Mouse (Mus musculus) WW6 (cell line): Measurements from ENCODE around the gene Extl2.

Experiments used
- DNase-seq: peaks from one replicate; pipeline ENCODE4 v3.0.0-alpha.2; 2013; ENCODE audit warnings: low read depth, low spot score

Extl2 gene

GRCm38 (mm10) chr3:116007941-116008440, 729 bp downstream of the Extl2 start:
- DNase-seq: no peak

- no peak for DNase-seq
These were observed 2.5 kb downstream of the Extl2 start for GRCm38 (mm10) chr3:116009622-116010344.

- DNase-seq: no peak
These were observed 7.6 kb downstream of the Extl2 start for GRCm38 (mm10) chr3:116014901-116015300.

- DNase-seq: no peak
These were observed 8.9 kb downstream of the Extl2 start for GRCm38 (mm10) chr3:116016116-116016515.

GRCm38 (mm10) chr3:116018606-116019005, 11.3 kb downstream of the Extl2 start:
- DNase-seq: no peak

- DNase-seq: no peak
These were observed 11.9 kb downstream of the Extl2 start for GRCm38 (mm10) chr3:116019136-116019535.

GRCm38 (mm10) chr3:116024236-116024635, 17.0 kb downstream of the Extl2 start:
- DNase-seq: no peak

GRCm38 (mm10) chr3:116024669-116025068, 17.4 kb downstream of the Extl2 start:
- no peak for DNase-seq

GRCm38 (mm10) chr3:116025701-116026100, 18.4 kb downstream of the Extl2 start:
- no peak for DNase-seq

- no peak for DNase-seq
These were observed 19.7 kb downstream of the Extl2 start for GRCm38 (mm10) chr3:116026996-116027395.

GRCm38 (mm10) chr3:116030152-116030788, 23.0 kb downstream of the Extl2 start:
- DNase-seq: no peak

GRCm38 (mm10) chr3:116033218-116033870, 26.1 kb downstream of the Extl2 start:
- DNase-seq: no peak

- DNase-seq: no peak
These were observed 26.6 kb downstream of the Extl2 start for GRCm38 (mm10) chr3:116033871-116034222.

- DNase-seq: no peak
These were observed 33.5 kb downstream of the Extl2 start for GRCm38 (mm10) chr3:116040776-116041175.

GRCm38 (mm10) chr3:116046000-116046399, 38.7 kb downstream of the Extl2 start:
- DNase-seq: no peak

- no peak for DNase-seq
These were observed 39.8 kb downstream of the Extl2 start for GRCm38 (mm10) chr3:116047034-116047433.

- DNase-seq: no peak
These were observed 49.8 kb downstream of the Extl2 start for GRCm38 (mm10) chr3:116057078-116057477.

- no peak for DNase-seq
These were observed 53.1 kb downstream of the Extl2 start for GRCm38 (mm10) chr3:116060320-116060719.

- no peak for DNase-seq
These were observed 54.9 kb downstream of the Extl2 start for GRCm38 (mm10) chr3:116062141-116062540.

GRCm38 (mm10) chr3:116072584-116072983, 65.3 kb downstream of the Extl2 start:
- no peak for DNase-seq

GRCm38 (mm10) chr3:116076739-116077138, 69.5 kb downstream of the Extl2 start:
- no peak for DNase-seq

GRCm38 (mm10) chr3:116078490-116078889, 71.2 kb downstream of the Extl2 start:
- no peak for DNase-seq
